Mouse (Mus musculus) NIH3T3 (cell line): ENCODE results near the gene Tnfsf8.

Experiments
- DNase-seq: peaks from one replicate; pipeline ENCODE4 v3.0.0-alpha.2; 2012; ENCODE audit warnings: low read depth

The Tnfsf8 gene

DNA sequence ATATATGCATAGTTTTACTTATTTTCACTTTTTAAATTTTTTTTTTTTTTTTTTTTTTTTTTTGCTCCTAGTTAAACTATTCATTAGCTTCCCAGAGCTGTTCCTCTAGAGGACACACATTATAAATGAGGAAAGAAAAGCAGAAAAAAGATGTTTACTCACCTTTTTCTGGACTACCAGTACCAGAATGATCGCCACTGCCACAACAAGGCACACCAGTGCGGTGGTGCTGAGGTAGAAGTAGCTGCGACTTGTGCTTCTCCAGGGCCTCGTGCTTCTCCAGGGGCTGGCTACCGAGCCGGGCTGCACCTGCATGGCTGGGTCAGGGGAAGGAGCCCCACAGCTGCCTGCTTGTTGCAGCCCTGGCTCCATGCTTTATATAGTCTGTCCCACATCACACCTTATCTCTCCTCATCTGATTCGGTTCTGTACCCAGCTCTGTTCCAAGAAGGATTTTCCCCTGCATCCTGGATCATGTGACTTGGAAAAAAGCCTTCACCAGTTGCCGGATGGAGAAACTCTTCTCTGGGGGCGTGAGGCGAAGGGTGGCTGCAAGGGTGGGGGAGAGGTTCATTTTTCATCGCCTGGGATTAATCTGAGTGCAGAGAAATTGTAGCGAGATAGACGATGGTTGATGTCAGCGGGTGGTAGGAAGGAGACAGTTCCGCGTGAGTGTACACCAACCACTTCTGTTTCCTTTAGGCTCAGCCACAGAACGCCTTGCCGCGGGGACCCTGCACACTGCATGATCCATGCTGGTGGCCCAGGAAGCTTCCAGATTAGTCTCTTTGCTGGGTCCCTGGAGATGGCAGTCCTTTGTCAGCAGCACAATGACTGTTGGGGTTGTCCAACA, at the start of gene Tnfsf8:
Tnfsf8 (minus strand) TSS at position 660 of the 853 bp plus-strand sequence.
- no peak for DNase-seq

DNA sequence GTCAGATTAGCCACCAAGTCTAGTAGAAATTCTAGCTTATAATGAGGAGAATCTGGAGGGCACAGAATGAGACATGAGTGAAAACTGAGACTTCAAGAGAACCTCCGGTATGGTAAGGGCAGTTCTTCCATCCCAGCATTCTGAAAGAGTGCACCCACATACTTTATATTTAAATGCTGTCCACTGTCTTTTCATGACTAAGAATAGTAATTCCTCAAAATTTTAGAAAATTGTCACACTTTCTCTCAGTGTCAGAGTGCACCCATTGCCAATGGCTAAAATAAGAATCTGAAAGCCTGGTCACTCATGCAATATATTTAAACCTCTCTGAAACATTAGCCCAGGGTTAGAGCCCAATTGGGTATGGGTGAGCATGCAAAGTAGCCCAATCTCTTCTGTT, 47.4 kb upstream of the Tnfsf8 start:
- no peak for DNase-seq

DNA sequence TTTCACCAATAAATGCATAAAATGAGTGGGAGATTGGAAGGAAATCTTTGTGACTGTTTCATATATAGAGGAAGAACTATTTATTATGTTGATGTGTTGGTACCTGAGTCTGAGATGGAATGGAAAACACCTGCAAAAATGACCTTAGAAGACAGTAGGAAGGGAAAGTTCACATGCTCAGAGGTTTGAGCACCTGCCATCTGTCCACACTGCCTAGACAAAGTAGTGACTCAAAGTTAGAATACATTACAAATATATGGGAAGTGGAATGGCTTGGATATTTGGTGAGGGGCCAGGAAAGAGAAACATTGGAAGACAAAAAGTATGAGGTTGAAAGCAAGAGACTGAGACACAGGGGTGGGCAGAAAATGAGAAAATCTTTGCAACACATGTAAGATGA, 46.3 kb upstream of the Tnfsf8 start:
- no peak for DNase-seq

DNA sequence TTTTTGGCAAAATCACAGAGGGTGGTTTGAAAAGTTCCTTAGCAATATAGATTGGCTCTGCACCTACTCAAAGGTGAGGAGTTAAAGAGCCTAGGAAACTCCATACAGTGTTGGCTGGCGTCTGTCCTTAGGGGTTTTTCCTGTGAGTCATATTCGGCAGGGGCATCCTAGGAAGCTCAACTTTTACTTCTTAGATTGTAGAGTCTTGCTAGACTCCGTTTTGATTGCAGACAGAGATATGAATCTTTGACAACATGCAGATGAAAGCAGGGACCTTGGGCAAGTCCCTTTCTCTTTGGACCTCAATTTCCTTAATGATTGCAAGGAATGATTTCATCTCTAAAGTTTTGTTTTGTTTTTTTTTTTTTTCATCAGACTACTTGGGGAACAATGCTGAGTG, 44.9 kb upstream of the Tnfsf8 start:
- no peak for DNase-seq

DNA sequence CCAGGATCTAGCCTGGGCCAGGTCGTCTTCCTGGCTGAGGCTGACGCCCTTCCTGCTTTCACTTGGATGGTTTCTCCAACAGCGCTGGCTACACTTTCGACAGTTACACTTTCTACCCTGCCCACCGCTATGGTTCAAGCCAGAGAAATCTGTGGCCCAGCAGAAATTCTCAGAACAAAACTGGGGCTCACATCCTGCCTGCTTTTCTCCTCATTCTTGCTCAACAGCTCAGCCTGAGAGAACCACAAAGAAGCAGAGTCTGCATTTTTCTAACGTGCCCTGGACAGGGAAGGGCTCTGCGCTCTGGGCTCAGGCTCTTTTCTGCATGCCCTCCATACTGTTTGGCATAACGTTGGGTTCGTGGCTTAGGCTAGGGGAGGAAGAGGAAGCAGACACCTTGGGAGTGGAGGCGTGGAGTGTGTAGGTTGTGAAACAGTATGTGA, 38.0 kb upstream of the Tnfsf8 start:
- peak; percentile 11 for DNase-seq

DNA sequence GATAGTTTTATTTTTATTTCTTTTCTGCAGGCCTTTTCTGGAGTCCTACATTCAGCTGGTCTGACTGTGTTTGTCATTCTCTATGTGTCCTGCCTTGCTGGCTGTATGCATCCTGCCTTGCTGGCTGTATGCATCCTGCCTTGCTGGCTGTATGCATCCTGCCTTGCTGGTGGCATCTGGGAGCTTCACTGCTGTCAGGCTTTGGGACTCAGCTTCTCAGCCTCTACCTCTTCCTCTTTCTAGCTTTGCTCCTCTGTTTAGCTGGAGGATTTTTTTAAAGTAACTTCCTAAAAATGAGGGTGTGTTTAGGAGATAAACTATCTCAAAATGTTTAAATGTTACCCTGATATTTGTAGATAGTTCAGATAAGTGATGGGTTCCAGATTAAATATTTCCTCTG, 36.0 kb upstream of the Tnfsf8 start:
- DNase-seq, result no peak

DNA sequence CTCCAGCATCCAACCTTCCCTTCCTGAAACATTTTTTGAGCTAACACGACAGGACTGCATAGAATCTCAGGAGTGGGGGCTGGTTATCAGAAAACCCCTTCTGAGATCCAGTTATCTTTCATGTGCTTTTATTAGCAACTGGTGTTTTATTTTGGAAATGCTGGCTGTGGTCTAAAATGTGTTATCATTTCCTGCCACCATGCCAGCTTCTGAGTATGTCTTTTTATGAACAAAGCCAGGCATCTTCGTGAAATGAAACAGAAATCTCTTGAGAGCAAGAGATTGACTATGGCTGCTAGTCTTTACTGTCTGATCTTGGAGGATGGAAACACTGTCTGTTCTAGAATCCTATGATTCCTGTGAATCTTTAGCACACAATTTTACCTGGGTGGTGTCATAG, 25.0 kb upstream of the Tnfsf8 start:
- DNase-seq, result no peak

DNA sequence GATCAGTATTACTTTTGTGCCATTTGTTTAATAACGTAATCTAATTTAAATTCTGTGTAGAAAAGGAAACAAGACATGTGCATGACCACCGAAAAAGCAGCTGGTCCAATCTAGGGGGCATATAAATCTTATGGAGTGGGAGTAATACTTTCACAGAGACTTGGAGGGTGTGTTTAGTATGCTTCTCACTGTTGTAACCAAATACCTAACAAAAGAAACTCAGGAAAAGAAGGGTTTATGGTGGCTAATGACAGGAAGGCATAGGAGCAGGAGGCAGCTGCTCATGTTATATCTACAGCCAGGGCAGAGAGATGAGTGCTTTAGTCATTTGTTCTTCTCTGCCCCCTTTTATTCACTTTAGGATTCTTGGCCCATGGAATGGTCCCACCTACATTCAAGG, 15.6 kb upstream of the Tnfsf8 start:
- DNase-seq, result no peak

DNA sequence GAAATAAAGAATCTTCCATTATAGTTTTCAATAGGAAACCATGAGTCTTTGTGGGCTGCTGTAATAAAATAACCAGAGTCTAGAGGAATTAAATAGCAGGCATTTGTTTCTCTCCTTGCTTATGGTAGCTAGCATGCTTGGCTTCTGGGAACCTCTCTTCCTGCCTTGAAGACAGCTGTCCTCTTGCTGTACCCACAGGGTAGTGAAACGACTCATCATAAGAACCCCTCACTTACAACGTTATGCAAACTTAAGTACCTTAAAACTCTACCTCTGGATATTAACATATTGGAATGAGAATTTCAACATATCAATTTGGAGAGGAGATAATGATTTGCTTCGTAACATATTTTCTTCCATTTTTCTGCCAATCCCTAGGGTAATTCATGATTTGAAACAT, 14.3 kb upstream of the Tnfsf8 start:
- no peak for DNase-seq

DNA sequence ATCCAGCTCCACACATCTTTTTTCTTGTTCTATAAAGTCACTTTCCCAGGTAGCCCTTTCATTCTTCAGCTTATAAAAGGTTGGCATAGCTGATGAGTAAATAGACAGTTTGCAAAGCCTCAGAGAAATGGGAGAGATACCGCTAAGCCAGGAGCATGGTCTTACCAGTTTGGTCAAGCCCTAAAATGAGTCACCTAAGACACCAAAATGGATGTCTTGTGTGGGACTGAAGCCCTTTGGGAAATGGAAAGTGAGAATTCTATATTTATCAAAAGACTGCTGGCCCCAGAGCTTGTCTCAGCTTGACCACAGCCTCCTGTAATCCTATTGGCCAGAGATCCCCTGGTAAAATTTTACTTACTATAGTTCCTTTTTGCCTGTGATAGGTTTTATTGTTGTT, 9.5 kb upstream of the Tnfsf8 start:
- no peak for DNase-seq

DNA sequence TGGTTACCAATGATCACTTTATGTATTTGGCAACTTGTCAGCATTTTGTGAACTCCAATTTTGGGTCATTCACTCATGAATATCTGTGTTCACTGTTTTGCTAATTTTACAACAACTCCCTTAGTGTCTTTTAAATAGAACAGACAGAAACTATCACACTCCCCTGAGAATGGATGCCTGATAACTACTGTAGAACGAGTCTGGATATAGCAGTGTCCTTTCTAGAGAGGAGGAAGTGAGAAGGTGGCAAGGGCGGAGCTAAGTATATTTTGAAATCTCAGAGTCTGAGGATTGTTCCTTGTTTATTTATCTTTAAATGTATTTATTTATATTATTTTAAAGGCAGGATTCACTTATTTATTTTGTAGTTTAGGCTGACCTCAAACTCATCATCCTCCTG, 7.6 kb upstream of the Tnfsf8 start:
- no peak for DNase-seq

DNA sequence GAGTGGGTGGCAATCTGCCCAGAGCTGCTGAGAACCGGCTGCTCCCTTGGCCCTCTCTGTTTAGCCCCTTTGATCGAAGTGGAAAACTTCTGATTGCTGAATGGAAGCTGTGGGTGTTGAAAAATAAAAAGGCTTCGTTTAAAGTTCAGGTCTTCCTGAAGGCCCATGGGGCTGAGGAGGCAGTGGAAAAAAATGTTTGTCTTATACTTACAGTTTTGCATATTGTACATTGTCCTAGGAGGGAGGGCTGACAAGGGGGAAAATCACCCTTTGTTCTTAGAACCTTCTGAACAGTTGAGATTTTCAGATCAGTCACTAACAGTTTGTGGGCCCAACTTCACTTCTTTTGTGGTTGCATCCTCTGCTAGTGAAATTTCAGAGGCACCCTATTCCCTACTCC, 1.8 kb upstream of the Tnfsf8 start:
- no peak for DNase-seq

DNA sequence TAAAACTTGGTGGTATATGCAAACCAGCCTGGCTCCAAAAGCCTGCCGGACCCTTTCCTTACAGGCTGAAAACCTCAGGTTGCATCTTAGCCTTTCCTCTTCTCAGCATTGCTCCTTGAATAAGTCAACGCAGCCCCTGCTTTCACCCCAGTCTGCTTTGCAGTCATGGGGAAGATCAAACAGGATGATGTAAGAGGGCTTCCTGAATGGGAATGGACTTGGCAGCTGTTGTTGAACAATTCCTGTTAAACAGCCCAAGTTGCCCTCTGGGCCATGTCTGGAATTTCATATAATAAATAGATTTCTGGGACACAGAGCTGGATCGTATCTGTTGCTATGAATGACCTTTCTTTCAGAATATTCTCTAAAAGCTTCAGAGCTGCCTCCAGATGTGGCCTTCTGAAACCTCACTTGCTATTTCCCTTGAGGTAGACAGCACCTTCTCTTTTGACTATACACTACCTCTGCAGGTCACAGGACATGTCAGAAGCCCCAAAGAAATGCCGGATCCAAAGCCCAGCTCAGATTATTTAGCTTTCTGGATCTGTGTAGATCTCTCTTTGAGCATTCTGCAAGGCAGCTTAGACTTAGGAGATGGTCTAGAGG, 1.0 kb upstream of the Tnfsf8 start:
- DNase-seq, result peak; percentile 59

DNA sequence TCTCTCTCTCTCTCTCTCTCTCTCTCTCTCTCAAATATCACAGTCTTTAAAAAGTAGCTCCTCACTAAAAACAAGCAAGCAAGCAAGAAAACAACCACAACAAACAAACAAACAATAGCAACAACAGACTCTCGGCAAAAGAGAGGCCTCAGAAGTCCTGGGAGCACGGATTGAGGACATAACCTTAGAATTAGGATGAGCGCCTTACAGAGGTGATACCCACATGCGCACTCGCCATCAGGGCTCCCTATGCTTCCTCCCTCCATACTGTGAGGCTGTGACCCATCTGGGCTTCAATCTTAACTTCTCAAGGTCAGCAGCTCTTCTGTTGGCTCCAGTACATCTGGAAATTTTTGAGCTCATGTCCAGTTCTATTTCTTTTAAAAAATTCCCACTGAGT, 911 bp downstream of the Tnfsf8 start:
- DNase-seq, result no peak

DNA sequence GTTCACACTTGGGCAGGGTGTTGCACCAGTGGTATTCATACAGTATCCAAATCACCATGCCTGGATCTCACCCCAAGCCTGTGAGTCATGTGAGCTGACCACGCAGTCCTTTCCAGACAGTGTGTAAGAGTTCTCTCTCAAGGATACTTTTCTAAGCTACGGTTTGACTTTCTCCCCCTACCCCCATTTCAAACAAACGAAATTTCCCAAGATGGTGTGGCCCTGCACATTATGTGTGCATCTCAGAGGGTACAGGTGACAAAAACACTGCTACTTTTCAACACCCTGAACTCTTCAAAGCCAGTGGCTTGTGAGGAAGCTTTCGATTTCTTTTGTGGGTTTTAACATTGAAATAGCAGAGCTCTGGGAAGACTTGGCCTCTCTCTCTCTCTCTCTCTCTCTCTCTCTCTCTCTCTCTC, 1.4 kb downstream of the Tnfsf8 start:
- peak; percentile 78 for DNase-seq

DNA sequence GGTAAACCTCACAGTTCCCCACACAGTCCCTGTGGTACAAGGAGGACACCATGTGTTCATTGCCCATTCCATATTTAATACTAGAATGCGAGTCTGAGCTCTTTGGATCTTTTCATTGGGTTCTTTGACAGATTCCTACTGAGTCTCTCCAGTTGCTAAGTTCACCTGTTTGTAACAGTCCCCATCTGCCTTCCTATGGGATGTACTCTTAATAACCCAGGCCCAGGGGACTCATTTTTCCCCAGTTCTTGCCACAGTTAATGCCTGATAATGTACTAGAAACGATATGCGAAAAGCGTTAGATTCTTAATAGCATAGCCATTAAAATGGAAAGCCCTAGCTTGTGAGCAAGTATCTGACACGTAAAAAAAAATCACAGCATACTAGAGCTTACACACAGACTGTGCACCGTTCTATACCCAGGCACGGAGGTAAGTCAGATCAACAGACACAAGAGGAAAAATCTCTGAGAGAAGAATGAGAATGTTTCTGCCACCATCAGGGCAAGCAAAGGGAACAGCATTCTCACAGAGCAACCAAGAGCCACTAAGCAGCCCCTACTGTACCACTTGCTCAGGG, 2.4 kb downstream of the Tnfsf8 start:
- no peak for DNase-seq

DNA sequence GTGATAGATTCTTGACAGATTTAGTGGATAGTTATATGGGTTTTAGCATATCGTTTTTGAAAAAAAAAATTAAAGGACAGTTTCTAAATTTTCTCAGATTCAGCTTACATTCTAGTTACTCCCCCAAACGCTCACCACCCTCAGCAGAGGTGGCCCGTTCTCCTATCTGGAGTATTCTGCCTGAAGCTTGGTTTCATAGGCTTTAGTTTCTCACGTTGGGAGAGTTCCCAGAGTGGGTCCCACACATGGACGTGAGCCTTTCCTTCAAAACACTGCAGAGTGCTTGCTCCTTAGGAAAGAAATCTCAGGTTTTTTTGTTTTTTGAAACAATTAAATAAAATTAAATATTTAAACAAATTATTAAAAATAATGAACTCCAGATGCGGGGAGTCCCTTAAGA, 4.4 kb downstream of the Tnfsf8 start:
- no peak for DNase-seq

DNA sequence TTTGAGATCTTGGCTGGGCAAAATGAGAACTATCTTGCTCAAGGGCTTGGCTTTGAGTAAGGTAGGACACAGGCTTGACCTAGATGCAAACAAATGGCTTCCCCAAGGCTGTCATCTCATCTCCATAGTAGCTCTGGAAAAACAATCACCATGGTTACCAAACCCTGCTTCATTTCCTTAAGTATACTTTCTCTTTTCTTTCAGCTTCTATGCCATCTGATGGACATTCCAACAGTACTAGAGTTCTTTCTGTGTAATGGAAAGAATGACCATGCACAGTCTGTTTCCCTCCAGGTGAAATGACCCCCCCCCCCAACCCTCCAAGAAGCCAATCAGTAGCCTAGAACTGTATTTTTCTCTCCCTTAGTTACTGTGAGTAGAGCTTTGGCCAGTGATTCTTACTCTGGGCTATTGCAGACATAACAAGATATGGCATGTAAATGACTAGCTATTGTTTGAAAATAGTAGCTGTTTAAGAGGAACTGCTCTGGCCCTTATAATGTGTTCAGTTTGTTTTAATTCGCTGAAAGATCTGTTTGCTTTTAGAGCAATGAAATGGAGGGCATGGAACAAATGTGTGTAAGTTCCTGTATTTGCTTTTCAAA, 7.3 kb downstream of the Tnfsf8 start:
- no peak for DNase-seq

DNA sequence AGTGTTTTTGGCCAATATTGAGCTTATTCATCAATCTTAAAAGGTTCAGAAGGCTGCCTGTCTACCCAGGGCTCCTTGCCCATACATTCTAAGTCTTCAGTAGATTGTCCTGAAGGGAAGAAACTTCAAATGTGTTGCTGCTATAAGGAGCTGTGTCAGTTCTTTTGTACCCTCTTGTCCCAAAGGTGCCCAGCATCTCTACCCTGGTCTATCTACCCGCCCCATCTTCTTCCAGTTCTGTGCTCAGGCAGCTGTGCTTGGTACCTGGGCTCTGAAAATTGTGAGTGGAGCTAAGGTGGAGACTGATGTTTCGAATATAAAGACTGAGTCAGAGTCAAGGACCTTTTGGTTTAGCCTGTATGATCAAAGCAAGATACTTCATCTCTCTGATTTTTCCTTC, 11.1 kb downstream of the Tnfsf8 start:
- no peak for DNase-seq

DNA sequence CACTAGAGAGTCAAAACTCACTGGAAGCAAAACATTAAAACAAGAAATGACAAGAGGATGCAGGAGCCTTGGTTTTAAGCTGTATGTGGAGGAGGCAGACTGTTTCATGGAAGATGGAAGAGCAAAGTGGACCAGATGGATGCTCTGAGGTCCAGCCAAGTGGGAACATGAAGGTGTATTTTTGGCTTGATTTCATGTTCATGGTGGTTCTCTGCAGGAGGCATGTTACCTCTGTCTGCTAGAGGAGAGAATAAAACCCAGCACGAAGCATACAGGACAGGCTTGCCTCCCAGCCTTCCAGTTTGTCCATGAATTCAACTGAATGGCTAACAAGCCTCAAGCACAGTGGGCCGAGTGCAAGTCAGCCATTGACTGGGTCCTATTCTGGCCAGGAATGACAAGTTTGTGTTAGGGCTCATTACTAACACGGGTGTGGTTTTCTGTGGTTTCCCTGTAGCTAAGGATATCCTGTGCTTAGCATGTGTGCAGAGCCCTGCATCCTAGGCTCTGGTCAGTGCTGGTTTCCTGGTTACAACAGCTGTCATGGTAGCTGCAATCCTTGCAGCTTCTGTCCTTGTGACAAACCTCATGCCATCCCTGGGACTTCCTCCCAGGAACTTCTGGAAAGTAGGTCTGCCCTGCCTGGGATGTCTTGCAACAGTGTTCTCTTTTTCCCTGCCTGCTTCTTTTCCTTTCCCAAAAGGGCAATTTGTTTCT, 14.1 kb downstream of the Tnfsf8 start:
- DNase-seq, result no peak

DNA sequence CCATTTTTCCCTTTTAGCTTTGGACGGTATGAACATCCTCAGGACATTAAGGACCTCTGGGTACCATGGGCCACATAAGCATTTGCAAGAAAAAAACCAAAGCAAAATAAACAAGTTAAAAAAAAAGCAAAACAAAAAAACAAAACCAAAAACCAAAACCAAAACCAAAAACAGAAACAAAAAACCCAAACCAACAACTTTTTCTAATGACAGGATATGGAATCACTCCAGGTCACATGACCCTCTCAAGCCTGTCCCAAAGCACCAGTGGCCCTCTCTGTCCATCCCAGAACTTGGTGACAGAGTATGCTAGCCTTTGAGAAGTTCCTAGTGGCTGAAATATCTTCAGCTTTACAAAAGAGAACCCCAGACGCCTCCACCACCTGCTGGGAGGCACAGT, 15.4 kb downstream of the Tnfsf8 start:
- no peak for DNase-seq

DNA sequence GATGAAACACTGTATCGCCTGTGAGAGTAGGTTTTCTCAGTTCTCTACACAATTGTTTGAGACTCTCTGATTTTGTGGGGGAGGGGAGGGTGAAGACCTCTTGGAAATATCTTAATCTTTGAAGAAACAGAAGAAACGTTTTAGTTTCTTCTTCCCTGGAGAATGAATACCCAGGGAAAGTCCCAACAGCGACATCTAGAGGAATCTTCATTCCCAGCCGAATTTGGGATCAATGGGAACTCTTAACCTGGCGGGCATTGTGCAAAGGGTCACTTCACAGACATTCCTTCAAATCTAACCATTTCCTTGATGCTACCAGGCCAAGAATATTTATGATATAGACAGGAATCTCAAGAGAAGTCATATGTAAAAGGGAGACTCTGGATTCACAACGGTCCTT, 17.2 kb downstream of the Tnfsf8 start:
- peak; percentile 79 for DNase-seq
